Mouse (Mus musculus): ENCODE results near the gene Gpha2. TPM values are rescaled to one million over a fixed set of nuclear protein-coding genes. Genes with fewer than 3 reads are reported as not detected.

The Gpha2 gene
- polyA plus RNA-seq, 1 experiment = 0.74 TPM

DNA sequence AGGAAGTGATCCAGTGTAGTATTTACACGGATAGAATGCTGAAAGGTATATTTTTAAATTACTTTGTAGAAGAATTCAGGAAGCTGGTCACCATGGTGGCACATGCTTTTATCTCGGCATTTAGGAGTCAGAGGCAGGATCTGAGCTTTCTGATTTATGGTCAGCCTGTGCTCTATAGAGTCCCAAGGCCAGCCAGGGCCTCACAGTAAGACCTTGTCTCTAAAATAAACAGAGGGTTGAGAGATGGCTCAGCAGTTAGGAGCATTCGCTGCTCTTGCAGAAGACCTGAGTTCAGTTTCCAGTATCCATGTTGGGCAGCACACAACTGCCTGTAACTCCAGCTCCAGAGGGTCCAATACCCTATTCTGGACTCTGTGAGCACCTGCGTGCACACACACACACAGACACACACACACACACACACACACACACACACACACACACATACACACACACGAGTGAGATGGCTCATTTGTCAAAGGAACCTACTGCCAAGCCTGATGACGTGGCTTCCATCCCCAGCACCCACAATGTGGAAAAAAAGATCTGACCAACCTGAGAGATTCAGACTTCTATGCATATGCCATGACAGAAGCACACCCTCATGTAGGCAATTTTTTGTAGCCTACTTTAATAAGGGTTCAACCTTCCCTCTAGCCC, 10.0 kb upstream of the Gpha2 start:
- Histone ChIP-seq H3K36me3 (ENCODE audit: control insufficient read depth, insufficient read depth, low read length) (no peaks in the 10 kb centered on the region), H3K27ac (ENCODE audit: insufficient read depth, low read depth, low read length) (no peak overlapping the region), H3K27me3 (ENCODE audit: control insufficient read depth, insufficient read depth, low read length) (no peaks in the 10 kb centered on the region), H3K4me3 (ENCODE audit: low read depth, low read length) (no peak overlapping the region), H3K4me1 (ENCODE audit: control insufficient read depth, insufficient read depth, insufficient read length, low read length) (no peaks in the 10 kb centered on the region)
- no peak for TF ChIP-seq CTCF (IDR thresholded peaks at IDR 0.05; ENCODE audit: extremely low read depth, insufficient read length, insufficient replicate concordance, low read depth, low read length)
- TF ChIP-seq POLR2A (IDR thresholded peaks at IDR 0.05; ENCODE audit: low read depth, low read length) = no peak
- 59% methylated on average over 6 of the region's 6 CpGs for WGBS

DNA sequence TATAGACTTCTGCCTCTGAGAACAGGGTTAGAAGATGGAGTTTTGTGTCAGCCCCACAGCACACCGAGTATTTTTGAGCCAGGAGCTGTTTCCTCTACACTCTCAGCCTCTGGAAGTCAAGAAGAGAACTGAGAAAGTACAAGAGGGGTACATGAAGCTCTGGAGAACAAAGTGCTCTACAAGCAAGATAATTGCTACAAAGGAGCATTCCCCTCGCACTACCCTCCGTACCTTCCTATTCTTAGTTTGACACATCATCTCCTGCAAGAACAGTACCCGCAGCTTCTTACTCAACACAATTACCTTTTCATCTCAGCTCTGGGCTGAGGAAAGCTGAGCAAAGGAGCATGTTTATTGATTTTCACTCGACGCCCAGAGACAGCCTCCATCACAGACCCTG, 7.6 kb upstream of the Gpha2 start:
- 70% methylated on average over 6 of the region's 6 CpGs for WGBS

DNA sequence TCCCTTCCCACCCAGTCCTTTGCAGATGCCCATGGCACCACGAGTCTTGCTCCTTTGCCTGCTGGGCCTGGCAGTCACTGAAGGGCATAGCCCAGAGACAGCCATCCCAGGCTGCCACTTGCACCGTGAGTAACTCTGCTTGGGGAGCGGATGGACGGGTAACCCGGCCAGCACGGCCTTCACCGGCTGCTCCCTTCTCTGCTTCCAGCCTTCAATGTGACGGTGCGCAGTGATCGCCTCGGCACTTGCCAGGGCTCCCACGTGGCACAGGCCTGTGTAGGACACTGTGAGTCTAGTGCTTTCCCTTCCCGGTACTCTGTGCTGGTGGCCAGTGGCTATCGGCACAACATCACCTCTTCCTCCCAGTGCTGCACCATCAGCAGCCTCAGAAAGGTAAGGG, 583 bp downstream of the Gpha2 start:
- peaks cover 34% of the 10 kb centered on the region for H3K36me3 ChIP-seq (ENCODE audit: control insufficient read depth, insufficient read depth, low read length)
- no peak overlapping the region for H3K4me3 ChIP-seq (ENCODE audit: low read depth, low read length)
- H3K27me3 ChIP-seq (ENCODE audit: control insufficient read depth, insufficient read depth, low read length) = no peaks in the 10 kb centered on the region
- 91% methylated on average over 14 of the region's 14 CpGs for WGBS
- H3K27ac ChIP-seq (ENCODE audit: insufficient read depth, low read depth, low read length) = no peak overlapping the region
- TF ChIP-seq POLR2A (IDR thresholded peaks at IDR 0.05; ENCODE audit: low read depth, low read length) (no peak), CTCF (IDR thresholded peaks at IDR 0.05; ENCODE audit: extremely low read depth, insufficient read length, insufficient replicate concordance, low read depth, low read length) (no peak)
- no peaks in the 10 kb centered on the region; the same call in 1 of the 2 replicates for H3K4me1 ChIP-seq (ENCODE audit: control insufficient read depth, insufficient read depth, insufficient read length, low read length)

More for the DNA sequence above, 7.6 kb upstream of the Gpha2 start:
- no peak overlapping the region for H3K4me3 ChIP-seq (ENCODE audit: low read depth, low read length)
- no peak overlapping the region for H3K27ac ChIP-seq (ENCODE audit: insufficient read depth, low read depth, low read length)
- no peaks in the 10 kb centered on the region for H3K4me1 ChIP-seq (ENCODE audit: control insufficient read depth, insufficient read depth, insufficient read length, low read length)
- TF ChIP-seq CTCF (IDR thresholded peaks at IDR 0.05; ENCODE audit: extremely low read depth, insufficient read length, insufficient replicate concordance, low read depth, low read length) (no peak), POLR2A (IDR thresholded peaks at IDR 0.05; ENCODE audit: low read depth, low read length) (no peak)
- H3K36me3 ChIP-seq (ENCODE audit: control insufficient read depth, insufficient read depth, low read length) = no peaks in the 10 kb centered on the region
- no peaks in the 10 kb centered on the region for H3K27me3 ChIP-seq (ENCODE audit: control insufficient read depth, insufficient read depth, low read length)

DNA sequence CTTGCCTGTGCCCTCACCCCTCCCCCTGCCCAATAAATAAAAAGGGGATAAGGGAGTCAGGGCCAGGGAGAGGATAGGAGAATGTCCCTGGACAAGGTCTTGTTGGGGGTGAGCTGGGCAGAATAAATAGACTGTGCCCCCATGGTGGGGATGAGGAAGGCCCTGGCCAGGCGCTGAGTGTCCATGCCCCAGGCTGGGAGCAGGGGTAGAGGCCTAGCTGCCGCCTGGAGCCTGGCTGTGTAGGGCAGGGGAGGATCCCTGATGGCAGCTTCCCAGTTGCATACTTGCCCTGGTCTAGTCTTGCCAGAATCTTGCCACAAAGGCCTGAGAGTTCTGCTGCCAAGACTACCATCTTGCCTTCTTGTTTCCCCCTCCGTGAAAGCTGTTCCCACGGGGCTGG, 1.7 kb downstream of the Gpha2 start:
- Histone ChIP-seq H3K4me1 (ENCODE audit: control insufficient read depth, insufficient read depth, insufficient read length, low read length) (no peaks in the 10 kb centered on the region; the same call in 1 of the 2 replicates), H3K36me3 (ENCODE audit: control insufficient read depth, insufficient read depth, low read length) (peaks cover 40% of the 10 kb centered on the region), H3K27ac (ENCODE audit: insufficient read depth, low read depth, low read length) (no peak overlapping the region), H3K27me3 (ENCODE audit: control insufficient read depth, insufficient read depth, low read length) (no peaks in the 10 kb centered on the region), H3K4me3 (ENCODE audit: low read depth, low read length) (no peak overlapping the region)
- WGBS = 94% methylated on average over 4 of the region's 4 CpGs
- TF ChIP-seq POLR2A (IDR thresholded peaks at IDR 0.05; ENCODE audit: low read depth, low read length) (no peak), CTCF (IDR thresholded peaks at IDR 0.05; ENCODE audit: extremely low read depth, insufficient read length, insufficient replicate concordance, low read depth, low read length) (no peak)

DNA sequence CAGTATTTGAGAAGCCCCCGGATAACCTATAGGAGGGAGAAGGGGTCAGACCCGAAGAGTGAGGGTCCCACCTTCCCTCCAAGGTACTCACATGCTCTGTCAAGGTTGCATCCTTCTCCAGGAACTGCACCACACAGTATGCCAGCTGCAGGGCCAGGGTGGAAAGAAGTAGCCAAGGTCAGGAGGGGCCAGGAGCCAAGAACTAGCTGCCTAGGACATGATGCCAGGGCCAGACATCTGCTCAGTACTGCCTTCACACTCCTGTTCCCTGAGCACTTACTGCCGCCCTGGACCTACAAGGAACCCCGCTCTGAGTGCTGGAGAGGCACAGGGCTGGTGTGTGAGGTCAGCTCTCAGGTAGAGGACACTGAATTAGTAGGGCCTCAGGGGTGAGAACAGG, 4.2 kb downstream of the Gpha2 start:
- Histone ChIP-seq H3K27ac (ENCODE audit: insufficient read depth, low read depth, low read length) (no peak overlapping the region), H3K4me1 (ENCODE audit: control insufficient read depth, insufficient read depth, insufficient read length, low read length) (peaks cover 11% of the 10 kb centered on the region), H3K4me3 (ENCODE audit: low read depth, low read length) (no peak overlapping the region), H3K36me3 (ENCODE audit: control insufficient read depth, insufficient read depth, low read length) (peaks cover 44% of the 10 kb centered on the region), H3K27me3 (ENCODE audit: control insufficient read depth, insufficient read depth, low read length) (no peaks in the 10 kb centered on the region)
- WGBS = 88% methylated on average over 4 of the region's 4 CpGs
- no peak for TF ChIP-seq POLR2A (IDR thresholded peaks at IDR 0.05; ENCODE audit: low read depth, low read length)
- no peak for TF ChIP-seq CTCF (IDR thresholded peaks at IDR 0.05; ENCODE audit: extremely low read depth, insufficient read length, insufficient replicate concordance, low read depth, low read length)

DNA sequence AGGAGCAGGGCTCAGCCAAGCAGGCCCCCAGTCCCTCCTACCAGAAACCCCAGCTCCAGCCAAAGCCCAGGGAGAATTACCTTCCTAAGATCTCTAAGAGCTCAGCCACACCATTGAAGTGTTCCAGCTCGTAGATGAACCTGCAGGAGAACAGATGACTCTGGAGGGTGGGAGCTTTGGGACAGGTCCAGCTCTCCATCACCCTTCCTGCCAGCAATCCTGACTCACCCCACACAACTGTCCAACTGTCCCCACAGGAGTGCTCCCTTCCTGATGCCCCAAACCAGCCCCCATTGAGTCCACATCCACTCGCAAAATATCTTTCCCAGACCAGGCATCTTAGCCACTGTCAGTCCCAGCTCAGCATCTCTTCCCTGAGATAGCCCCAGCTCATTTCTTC, 4.9 kb downstream of the Gpha2 start:
- TF ChIP-seq POLR2A (IDR thresholded peaks at IDR 0.05; ENCODE audit: low read depth, low read length) = no peak
- TF ChIP-seq CTCF (IDR thresholded peaks at IDR 0.05; ENCODE audit: extremely low read depth, insufficient read length, insufficient replicate concordance, low read depth, low read length) = no peak
- Histone ChIP-seq H3K4me3 (ENCODE audit: low read depth, low read length) (no peak overlapping the region), H3K4me1 (ENCODE audit: control insufficient read depth, insufficient read depth, insufficient read length, low read length) (peaks cover 11% of the 10 kb centered on the region), H3K27ac (ENCODE audit: insufficient read depth, low read depth, low read length) (no peak overlapping the region), H3K27me3 (ENCODE audit: control insufficient read depth, insufficient read depth, low read length) (no peaks in the 10 kb centered on the region), H3K36me3 (ENCODE audit: control insufficient read depth, insufficient read depth, low read length) (peaks cover 44% of the 10 kb centered on the region)
- 92% methylated on average over 2 of the region's 2 CpGs for WGBS

DNA sequence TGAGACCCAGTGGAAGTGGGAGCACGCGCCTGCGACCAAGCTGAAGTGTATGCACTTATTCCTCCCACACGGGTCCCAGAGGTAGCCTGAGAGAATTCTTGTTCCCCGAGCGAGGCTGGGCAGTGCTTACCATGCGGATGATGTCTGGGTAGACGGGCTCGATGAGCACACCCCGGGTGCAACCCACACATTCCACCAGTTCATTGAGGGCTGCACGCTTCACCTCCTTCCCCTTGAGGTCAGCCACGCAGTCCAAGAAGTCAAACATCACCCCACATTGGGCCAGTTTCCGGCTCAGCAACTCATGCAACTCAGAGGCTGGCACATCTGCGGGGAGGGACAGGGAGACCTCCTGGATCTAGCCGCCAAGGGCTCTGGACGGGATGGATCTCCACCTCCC, 7.5 kb downstream of the Gpha2 start:
- peaks cover 32% of the 10 kb centered on the region for H3K36me3 ChIP-seq (ENCODE audit: control insufficient read depth, insufficient read depth, low read length)
- no peaks in the 10 kb centered on the region for H3K27me3 ChIP-seq (ENCODE audit: control insufficient read depth, insufficient read depth, low read length)
- H3K4me3 ChIP-seq (ENCODE audit: low read depth, low read length) = no peak overlapping the region
- no peak overlapping the region for H3K27ac ChIP-seq (ENCODE audit: insufficient read depth, low read depth, low read length)
- H3K4me1 ChIP-seq (ENCODE audit: control insufficient read depth, insufficient read depth, insufficient read length, low read length) = peaks cover 16% of the 10 kb centered on the region
- WGBS = 90% methylated on average over 16 of the region's 16 CpGs
- no peak for TF ChIP-seq CTCF (IDR thresholded peaks at IDR 0.05; ENCODE audit: extremely low read depth, insufficient read length, insufficient replicate concordance, low read depth, low read length)
- TF ChIP-seq POLR2A (IDR thresholded peaks at IDR 0.05; ENCODE audit: low read depth, low read length) = no peak

Measured in small intestine, adult 2 months (tissue).